Mouse (Mus musculus): ENCODE data around the gene Myo18a.

The Myo18a gene

GRCm38 (mm10) chr11:77771879-77772713 is 9.1 kb downstream of the Myo18a start:
- no peak for DNase-seq (ENCODE audit: low spot score in 2 of 2)

- DNase-seq (ENCODE audit: low spot score in 2 of 2), result no peak
Observed at GRCm38 (mm10) chr11:77775701-77776400, 12.8 kb downstream of the Myo18a start.

- no peak for DNase-seq (ENCODE audit: low spot score in 2 of 2)
Observed at GRCm38 (mm10) chr11:77777436-77777835, 14.4 kb downstream of the Myo18a start.

- DNase-seq (ENCODE audit: low spot score in 2 of 2), result no peak
Observed at GRCm38 (mm10) chr11:77777937-77778336, 14.9 kb downstream of the Myo18a start.

GRCm38 (mm10) chr11:77779240-77779639 is 16.2 kb downstream of the Myo18a start:
- no peak for DNase-seq (ENCODE audit: low spot score in 2 of 2)

- no peak for DNase-seq (ENCODE audit: low spot score in 2 of 2)
Observed at GRCm38 (mm10) chr11:77781088-77781487, 18.0 kb downstream of the Myo18a start.

GRCm38 (mm10) chr11:77782104-77782815 is 19.2 kb downstream of the Myo18a start:
- no peak for DNase-seq (ENCODE audit: low spot score in 2 of 2)

- no peak for DNase-seq (ENCODE audit: low spot score in 2 of 2)
Observed at GRCm38 (mm10) chr11:77783211-77783746, 20.2 kb downstream of the Myo18a start.

GRCm38 (mm10) chr11:77783747-77784646 is 21.0 kb downstream of the Myo18a start:
- no peak for DNase-seq (ENCODE audit: low spot score in 2 of 2)

- no peak for DNase-seq (ENCODE audit: low spot score in 2 of 2)
Observed at GRCm38 (mm10) chr11:77784894-77785293, 21.8 kb downstream of the Myo18a start.

- DNase-seq (ENCODE audit: low spot score in 2 of 2), result no peak
Observed at GRCm38 (mm10) chr11:77785396-77785767, 22.3 kb downstream of the Myo18a start.

- no peak for DNase-seq (ENCODE audit: low spot score in 2 of 2)
Observed at GRCm38 (mm10) chr11:77785768-77786561, 22.9 kb downstream of the Myo18a start.

GRCm38 (mm10) chr11:77787707-77788106 is 24.7 kb downstream of the Myo18a start, which contains the start of gene Gm10277:
TSS of gene Gm10277 (minus strand) at chr11:77787747.
- no peak for DNase-seq (ENCODE audit: low spot score in 2 of 2)

GRCm38 (mm10) chr11:77789512-77789911 is 26.5 kb downstream of the Myo18a start:
- DNase-seq (ENCODE audit: low spot score in 2 of 2), result no peak

- no peak for DNase-seq (ENCODE audit: low spot score in 2 of 2)
Observed at GRCm38 (mm10) chr11:77790286-77790685, 27.2 kb downstream of the Myo18a start.

GRCm38 (mm10) chr11:77791241-77791727 is 28.2 kb downstream of the Myo18a start:
- DNase-seq (ENCODE audit: low spot score in 2 of 2), result no peak

GRCm38 (mm10) chr11:77791752-77792565 is 28.9 kb downstream of the Myo18a start:
- DNase-seq (ENCODE audit: low spot score in 2 of 2), result peak in 1 of 2 experiments; percentile 64

- DNase-seq (ENCODE audit: low spot score in 2 of 2), result no peak
Observed at GRCm38 (mm10) chr11:77792566-77792909, 29.5 kb downstream of the Myo18a start.

- peak; percentile 96 to 97 for DNase-seq (ENCODE audit: low spot score in 2 of 2)
Observed at GRCm38 (mm10) chr11:77793238-77793930, 30.3 kb downstream of the Myo18a start.
